Mouse (Mus musculus) monocyte, adult 2 months (primary cell): ENCODE measurements around the gene B020031M17Rik.
"Not testable (repeated sequence)": the region's sequence is repeated elsewhere in the genome, so short reads cannot be mapped to it uniquely, and the experiment has no call there.

Experiments
- DNase-seq, 2 experiments: peaks; one replicate each; pipeline ENCODE4 v3.0.0; 2022; ENCODE audit warnings: low spot score in 2 of 2, low read depth in 1 of 2

B020031M17Rik gene

GRCm38 (mm10) chr13:119950706-119951105 is at the start of gene B020031M17Rik:
B020031M17Rik (minus strand) TSS chr13:119950806.
- not testable (repeated sequence) for DNase-seq

- not testable (repeated sequence) for DNase-seq
These were observed 48.6 kb upstream of the B020031M17Rik start for GRCm38 (mm10) chr13:119999215-119999614.

GRCm38 (mm10) chr13:119998442-119999086 is 48.0 kb upstream of the B020031M17Rik start:
- DNase-seq: not testable (repeated sequence)

DNA sequence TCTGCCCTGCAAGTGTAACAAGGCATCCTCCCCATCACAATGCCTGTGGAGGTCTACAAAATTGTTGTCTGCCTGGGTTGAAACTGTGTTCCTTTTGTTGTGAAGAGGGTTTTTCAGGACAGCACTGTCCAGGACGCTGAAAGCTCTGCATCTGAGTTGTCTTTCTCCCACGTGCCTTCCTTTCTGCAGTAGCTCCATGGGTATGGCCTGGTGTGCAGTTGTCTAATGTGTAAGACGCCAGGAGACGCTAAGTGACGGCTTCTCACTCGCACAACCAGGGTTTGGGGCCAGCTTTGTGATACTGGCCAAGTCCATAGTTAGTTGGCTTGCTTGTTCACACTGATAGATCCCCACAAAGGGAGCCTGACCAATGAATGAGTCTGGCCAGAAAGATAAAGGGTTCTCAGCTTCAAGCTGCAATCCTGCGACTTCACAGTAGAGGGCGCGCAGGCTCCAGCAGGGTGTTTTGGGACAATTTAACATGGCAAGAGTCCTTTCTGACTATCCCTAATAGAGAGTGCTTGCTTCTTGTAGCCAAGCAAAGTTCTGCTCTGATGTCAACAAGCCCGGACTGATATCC is 41.4 kb upstream of the B020031M17Rik start:
- not testable (repeated sequence) for DNase-seq

- DNase-seq: not testable (repeated sequence)
These were observed 40.7 kb upstream of the B020031M17Rik start for GRCm38 (mm10) chr13:119991264-119991663.

GRCm38 (mm10) chr13:119969163-119969562 is 18.6 kb upstream of the B020031M17Rik start:
- DNase-seq: not testable (repeated sequence)

GRCm38 (mm10) chr13:119968193-119968592 is 17.6 kb upstream of the B020031M17Rik start:
- DNase-seq: not testable (repeated sequence)

DNA sequence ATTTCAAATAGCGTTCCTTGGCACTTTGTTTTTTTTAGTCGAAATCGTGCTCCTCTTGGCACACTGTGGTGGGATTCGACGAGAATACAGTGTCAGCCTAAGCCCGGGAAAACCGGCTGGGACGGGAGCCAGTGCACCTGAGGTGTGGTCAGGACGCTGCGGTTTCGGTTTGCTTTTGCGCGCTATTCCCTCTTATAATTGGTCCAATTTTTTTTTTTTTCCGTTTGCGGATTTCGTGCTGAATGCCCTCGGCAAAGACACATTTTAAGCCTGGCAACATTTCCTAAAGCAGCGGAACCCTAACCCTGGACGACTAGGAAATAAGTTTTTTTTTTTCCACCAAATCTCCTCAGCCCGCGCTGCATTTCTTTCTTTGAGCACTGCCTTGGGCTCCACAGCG is 15.4 kb upstream of the B020031M17Rik start:
- not testable (repeated sequence) for DNase-seq

- not testable (repeated sequence) for DNase-seq
These were observed 14.8 kb upstream of the B020031M17Rik start for GRCm38 (mm10) chr13:119965302-119965952.

- not testable (repeated sequence) for DNase-seq
These were observed 12.2 kb upstream of the B020031M17Rik start for GRCm38 (mm10) chr13:119962856-119963255.

DNA sequence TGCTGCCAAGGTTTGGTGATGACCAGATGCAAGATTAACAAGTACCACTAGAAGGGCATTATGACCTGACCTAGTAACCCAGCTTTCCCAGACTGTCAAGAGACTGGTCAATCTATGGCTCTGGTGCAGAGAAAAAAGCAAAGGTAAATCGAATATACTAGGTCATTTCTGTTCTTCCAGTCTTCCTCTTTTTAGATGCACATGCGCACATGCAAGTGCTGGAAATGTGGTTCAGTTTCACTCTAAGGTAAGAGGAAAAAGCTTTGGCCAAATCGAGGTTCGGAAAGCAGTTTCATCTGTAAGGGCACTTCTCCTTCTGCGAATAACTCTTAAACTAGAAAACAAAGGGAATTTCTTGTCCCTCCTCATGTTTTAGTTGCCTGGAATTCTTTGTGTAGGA is 5.0 kb upstream of the B020031M17Rik start:
- DNase-seq: not testable (repeated sequence)

DNA sequence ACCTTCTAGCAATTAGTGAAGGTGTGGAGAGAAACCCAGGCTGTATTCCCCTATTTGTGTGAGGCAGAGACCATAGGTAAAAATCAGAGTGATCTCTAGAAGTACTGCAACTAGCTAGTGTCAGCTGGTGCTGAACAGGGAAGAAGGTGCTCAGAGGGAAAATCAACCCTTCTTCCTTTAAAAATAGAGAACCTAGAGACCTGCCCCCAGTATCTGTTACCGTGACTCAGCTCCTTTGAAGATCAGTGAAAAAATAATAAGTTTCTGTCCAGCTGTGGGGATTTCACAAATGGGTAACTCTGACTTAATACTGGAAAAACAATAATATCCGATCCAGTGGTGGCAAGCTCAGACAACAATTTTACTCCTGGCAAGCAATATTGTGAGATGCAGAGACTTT is 4.5 kb upstream of the B020031M17Rik start:
- not testable (repeated sequence) for DNase-seq

DNA sequence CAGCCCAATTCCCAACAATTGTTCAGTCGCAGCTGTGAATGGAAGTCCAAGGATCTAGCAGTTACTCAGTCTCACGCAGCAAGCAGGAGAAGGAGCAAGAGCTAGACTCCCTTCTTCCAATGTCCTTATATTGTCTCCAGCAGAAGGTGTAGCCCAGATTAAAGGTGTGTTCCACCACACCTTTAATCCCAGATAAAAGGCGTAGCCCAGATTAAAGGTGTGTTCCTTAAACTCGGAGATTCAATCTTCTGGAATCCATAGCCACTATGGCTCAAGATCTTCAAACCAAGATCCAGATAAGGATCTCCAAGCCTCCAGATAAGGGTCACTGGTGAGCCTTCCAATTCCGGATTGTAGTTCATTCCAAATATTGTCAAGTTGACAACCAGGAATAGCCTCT is 21.4 kb downstream of the B020031M17Rik start, which contains the start of gene Gm21761:
Gene Gm21761, minus strand, starts transcription at position 101 of the 400 bp plus-strand sequence.
- DNase-seq: not testable (repeated sequence)

- DNase-seq: not testable (repeated sequence)
These were observed 25.8 kb downstream of the B020031M17Rik start for GRCm38 (mm10) chr13:119924597-119925340.

GRCm38 (mm10) chr13:119916966-119917722 is 33.5 kb downstream of the B020031M17Rik start:
- not testable (repeated sequence) for DNase-seq

DNA sequence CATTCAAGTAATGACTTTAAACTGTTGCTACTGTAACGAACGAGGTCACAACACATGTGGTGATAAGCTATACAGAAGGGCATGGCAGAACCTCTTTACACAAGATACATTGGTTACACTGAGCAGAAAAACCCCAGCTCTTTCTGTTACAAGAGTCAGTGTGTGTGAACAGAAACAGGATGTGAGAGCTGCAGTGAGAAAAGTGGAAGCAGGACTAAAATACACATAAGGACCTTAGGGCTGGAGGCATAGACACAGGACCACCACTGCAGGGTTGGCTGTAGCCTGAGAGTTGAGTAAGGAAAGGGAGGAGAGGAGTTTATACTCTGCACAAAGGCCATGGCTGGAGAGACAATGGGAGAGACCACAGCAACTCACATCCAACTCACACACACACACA is 34.2 kb downstream of the B020031M17Rik start:
- DNase-seq: not testable (repeated sequence)
